Mouse (Mus musculus) E14TG2a.4 (cell line): ENCODE measurements at regions not wholly inside any gene's neighbourhood (a gene's known extent, or its start where the extent isn't known, plus 50 kb on each side); places are given as distances from the start of the nearest gene placed in this dataset.

Experiments used
- H3K27me3 ChIP-seq: 2 replicates; pipeline ENCODE4 v1.6.1; 2014; ENCODE audit warnings: low read length, control low read depth; ENCODE audit not compliant: insufficient read depth
- H3K36me3 ChIP-seq: 2 replicates; pipeline ENCODE4 v1.6.1; 2014; ENCODE audit warnings: low read length, control low read depth; ENCODE audit not compliant: insufficient read depth
- H3K4me1 ChIP-seq: replicated peaks from 2 replicates; pipeline ENCODE4 v1.6.1; 2014; ENCODE audit warnings: low read depth, low read length, control low read depth
- H3K4me3 ChIP-seq: replicated peaks from 2 replicates; pipeline ENCODE4 v1.5.1; 2014; ENCODE audit warnings: mild to moderate bottlenecking, low read length
- H3K9me3 ChIP-seq: 2 replicates; pipeline ENCODE4 v1.6.1; 2014; ENCODE audit warnings: low read length, control low read depth
- CTCF ChIP-seq: conservative IDR thresholded peaks from 2 replicates; pipeline ENCODE4 v1.5.1; 2014; ENCODE audit warnings: low read length
- NANOG ChIP-seq: IDR thresholded peaks from 2 replicates; pipeline ENCODE4 v1.6.1; 2014; ENCODE audit warnings: borderline replicate concordance, low read length, mixed read lengths
- POU5F1 ChIP-seq: IDR thresholded peaks from 2 replicates; pipeline ENCODE4 v1.6.1; 2014; ENCODE audit warnings: low read length, borderline replicate concordance

DNA sequence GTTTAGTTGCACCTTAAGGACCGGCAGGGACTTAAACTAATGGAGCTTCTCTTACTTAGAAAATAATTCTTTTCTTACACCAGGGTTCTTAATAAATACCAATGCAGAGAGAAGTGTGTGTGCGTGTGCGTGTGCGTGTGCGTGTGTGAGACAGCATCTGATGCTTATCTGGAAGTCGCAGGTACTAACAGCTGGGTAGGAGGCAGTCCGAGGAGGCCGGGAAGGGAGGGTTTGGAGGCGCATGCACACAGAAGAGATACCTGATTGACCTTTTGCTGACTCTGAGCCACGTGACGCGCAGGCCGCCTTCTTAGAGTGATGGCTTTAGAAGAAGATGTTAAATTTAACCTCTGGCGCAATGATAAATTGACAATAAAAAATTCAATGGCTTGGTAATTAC is 234.2 kb upstream of the Hnrnpa3 start:
- no peaks in the 10 kb centered on the region for H3K36me3 ChIP-seq
- no peaks in the 10 kb centered on the region for H3K27me3 ChIP-seq
- no peak overlapping the region for H3K4me3 ChIP-seq
- TF ChIP-seq NANOG (no peak), POU5F1 (no peak), CTCF (no peak)
- H3K9me3 ChIP-seq: no peaks in the 10 kb centered on the region
- H3K4me1 ChIP-seq: no peaks in the 10 kb centered on the region

DNA sequence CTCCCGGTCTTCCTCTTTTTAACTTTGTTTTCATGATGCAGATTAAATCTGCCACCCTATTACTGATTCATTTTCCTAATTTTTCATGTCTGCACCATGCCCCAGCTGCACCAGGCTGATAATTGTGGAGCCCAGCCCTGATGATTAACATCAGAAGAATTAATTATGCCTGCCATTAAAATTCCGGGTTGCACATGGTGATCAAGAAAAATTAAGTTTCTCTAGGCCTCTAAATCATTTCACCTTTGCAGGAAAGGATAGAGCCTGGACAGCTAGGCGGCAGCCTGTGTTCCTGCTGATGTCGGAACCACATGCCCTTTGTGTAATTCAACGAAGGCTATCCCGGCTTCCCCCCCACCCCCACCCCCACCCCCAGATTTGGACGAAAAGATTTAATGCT is 233.7 kb upstream of the Hnrnpa3 start:
- no peaks in the 10 kb centered on the region for H3K27me3 ChIP-seq

DNA sequence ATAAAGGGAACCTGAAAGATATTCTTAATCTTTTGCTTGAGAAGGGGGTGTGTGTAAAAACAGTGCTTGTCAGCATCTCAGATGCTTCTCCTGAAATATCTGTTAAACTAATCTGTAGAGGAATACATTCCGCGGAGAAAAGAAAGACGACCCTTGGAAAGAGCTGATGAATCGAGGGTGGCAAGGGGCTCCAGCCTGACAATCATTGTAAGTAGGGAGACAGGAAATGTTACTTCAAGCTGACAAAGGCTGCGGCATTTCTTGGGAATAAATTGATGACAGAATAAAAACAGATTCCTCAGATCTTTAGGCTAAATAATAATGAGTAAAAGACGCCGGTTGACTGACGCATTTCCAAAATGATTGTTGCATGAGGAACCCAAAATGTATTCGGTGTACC is 233.3 kb upstream of the Hnrnpa3 start:
- Histone ChIP-seq H3K27me3 (no peaks in the 10 kb centered on the region), H3K4me1 (no peaks in the 10 kb centered on the region), H3K36me3 (no peaks in the 10 kb centered on the region), H3K9me3 (no peaks in the 10 kb centered on the region), H3K4me3 (no peak overlapping the region)
- TF ChIP-seq NANOG (no peak), POU5F1 (no peak)

More for the DNA sequence above, 233.7 kb upstream of the Hnrnpa3 start:
- Histone ChIP-seq H3K4me3 (no peak overlapping the region), H3K4me1 (no peaks in the 10 kb centered on the region), H3K36me3 (no peaks in the 10 kb centered on the region), H3K9me3 (no peaks in the 10 kb centered on the region)
- no peak for TF ChIP-seq CTCF
- no peak for TF ChIP-seq POU5F1
- TF ChIP-seq NANOG: no peak

DNA sequence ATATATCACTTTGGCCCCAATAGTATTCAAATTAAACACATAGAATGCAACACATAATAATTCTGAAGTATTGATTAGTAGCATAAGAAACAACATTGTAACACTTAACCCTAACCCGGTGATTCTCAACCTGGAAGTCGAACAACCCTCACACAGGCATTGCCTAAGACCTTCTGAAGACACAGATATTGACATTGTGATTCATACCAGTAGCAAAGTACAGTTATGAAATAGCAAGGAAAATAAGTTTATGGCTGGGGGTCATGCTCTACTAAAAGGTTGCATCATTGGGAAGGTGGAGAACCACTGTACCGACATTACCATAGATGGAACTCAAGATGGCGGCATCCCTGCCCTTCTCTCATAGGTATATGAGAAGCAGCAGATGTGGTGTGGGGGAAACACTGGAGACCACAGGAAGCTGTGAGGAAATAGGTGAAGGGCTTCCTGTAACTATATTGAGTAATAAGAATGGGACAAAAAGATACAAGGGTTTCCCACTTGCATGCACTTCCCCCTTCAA is 231.1 kb upstream of the Hnrnpa3 start:
- H3K4me1 ChIP-seq: no peaks in the 10 kb centered on the region
- TF ChIP-seq NANOG (no peak), POU5F1 (no peak), CTCF (no peak)
- no peaks in the 10 kb centered on the region for H3K9me3 ChIP-seq
- no peaks in the 10 kb centered on the region for H3K27me3 ChIP-seq
- H3K36me3 ChIP-seq: no peaks in the 10 kb centered on the region
- H3K4me3 ChIP-seq: no peak overlapping the region

DNA sequence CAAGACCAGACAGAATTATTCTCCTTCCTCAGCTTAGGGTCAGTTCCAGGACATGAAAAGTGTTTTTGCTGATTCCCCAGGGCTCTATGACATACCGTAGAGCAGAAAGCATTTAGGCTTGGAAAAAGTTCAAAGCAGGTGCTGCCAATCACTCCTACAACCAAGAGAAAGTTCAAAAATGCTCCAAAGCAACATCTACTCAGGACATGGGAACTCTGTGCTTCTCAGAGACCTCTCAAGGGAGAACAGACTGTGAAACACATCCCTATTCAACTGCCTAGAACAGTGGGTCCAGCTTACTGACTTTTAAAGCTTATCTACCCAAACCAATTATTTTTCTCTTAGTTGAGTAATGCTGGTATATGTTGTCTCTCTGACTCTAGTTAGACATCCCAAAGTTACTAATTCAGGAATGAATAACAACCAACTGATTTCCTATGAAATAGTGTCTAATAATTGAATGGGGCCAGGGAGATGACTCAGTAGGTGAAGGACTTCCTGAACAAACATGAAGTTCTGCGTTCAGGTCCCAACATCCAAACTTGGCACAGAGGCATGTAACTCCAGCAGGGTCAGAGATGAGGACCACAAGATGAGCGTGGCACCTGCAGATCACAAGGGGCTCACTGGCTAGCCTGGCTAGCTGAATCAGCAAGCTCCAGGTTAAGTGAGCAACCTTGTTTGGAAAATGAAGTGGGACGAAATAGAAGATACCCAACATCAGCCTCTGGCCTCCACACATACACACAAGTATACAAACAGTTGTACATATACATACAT is 228.7 kb upstream of the Hnrnpa3 start:
- no peaks in the 10 kb centered on the region; the same call in 1 of the 2 replicates for H3K4me1 ChIP-seq
- H3K36me3 ChIP-seq: no peaks in the 10 kb centered on the region
- TF ChIP-seq NANOG (no peak), CTCF (no peak), POU5F1 (no peak)
- H3K27me3 ChIP-seq: no peaks in the 10 kb centered on the region
- H3K4me3 ChIP-seq: no peak overlapping the region
- H3K9me3 ChIP-seq: no peaks in the 10 kb centered on the region

DNA sequence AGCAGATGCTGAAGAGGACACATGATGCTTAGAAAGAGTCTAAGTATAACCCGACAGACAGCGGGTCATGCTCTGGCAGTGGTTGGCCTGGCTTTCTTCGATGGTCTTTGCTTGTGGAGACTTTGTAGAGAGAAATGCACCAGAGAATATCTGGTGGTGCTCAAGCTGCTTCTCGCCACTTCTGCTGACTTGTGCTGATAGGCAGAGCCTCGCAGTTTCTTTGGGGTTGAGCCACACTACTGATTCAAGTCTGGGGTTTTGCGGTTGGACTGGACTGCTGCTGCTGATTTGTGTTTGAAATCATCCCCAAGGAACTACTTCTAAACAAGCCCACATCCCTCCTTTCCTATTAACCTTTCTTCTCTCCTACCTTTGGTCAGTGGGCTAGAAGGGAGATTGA is 227.1 kb upstream of the Hnrnpa3 start:
- TF ChIP-seq POU5F1 (no peak), CTCF (no peak), NANOG (no peak)
- Histone ChIP-seq H3K4me3 (no peak overlapping the region), H3K9me3 (no peaks in the 10 kb centered on the region), H3K27me3 (no peaks in the 10 kb centered on the region), H3K4me1 (no peaks in the 10 kb centered on the region; the same call in 1 of the 2 replicates), H3K36me3 (no peaks in the 10 kb centered on the region)

DNA sequence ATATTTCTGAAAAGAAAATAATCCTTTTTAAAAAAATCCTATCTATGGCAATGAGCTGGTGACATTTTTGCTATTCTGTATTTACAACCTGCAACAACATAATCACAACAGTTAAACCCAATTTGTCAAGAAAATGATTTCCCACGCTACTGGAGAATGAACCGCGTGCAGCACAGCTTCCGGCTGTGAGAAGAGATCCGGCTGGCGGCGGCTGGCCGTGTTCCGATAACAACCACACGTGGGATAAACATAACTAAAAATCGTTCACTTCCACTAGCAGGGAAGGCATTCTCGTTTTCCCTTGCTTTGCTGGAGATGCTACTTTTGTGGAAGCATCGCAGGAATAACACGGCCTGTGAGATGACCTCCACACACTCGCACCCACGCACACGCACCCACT is 224.5 kb upstream of the Hnrnpa3 start:
- no peaks in the 10 kb centered on the region; the same call in 1 of the 2 replicates for H3K27me3 ChIP-seq
- H3K9me3 ChIP-seq: no peaks in the 10 kb centered on the region
- peak overlapping the region; percentile 39; the same call in 1 of the 2 replicates for H3K4me3 ChIP-seq
- no peaks in the 10 kb centered on the region for H3K36me3 ChIP-seq
- no peak for TF ChIP-seq NANOG
- TF ChIP-seq POU5F1: no peak
- TF ChIP-seq CTCF: no peak
- no peaks in the 10 kb centered on the region; the same call in 1 of the 2 replicates for H3K4me1 ChIP-seq

DNA sequence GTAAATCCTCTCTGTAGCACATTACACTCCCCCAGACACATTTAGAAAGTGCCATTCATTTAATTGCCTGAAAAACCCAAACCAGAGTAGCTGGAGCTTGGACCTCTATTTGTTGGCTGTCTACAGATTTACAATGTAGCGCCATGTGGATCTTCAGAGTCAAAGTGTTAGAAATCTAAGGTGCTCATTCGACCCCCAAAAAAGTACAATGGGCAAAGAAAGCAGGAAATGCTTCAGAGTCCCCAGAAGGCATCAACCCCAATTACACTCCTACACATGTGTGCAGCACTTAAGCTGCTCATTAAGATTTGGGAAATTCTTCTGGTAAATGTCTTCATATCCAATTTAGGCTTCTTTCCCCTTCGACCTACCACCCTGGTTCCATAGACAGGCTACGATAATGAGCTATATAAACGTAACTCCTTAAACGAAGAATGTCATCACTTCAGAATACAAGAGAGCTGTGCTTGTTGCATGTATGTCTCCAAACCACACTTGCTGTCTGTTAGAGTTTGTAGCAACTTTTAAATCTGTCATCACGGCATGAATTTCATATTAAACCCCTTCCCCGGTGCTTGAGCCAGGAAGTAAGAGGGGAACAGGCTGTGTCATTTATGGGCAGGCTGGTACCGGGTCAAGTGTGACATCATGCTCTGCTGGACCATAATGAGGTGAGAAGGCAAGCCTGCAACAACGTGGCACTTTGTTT is 219.4 kb upstream of the Hnrnpa3 start:
- Histone ChIP-seq H3K36me3 (no peaks in the 10 kb centered on the region), H3K27me3 (no peaks in the 10 kb centered on the region; the same call in 1 of the 2 replicates), H3K9me3 (no peaks in the 10 kb centered on the region), H3K4me3 (no peak overlapping the region), H3K4me1 (no peaks in the 10 kb centered on the region; the same call in 1 of the 2 replicates)
- TF ChIP-seq CTCF (no peak), POU5F1 (no peak), NANOG (no peak)

DNA sequence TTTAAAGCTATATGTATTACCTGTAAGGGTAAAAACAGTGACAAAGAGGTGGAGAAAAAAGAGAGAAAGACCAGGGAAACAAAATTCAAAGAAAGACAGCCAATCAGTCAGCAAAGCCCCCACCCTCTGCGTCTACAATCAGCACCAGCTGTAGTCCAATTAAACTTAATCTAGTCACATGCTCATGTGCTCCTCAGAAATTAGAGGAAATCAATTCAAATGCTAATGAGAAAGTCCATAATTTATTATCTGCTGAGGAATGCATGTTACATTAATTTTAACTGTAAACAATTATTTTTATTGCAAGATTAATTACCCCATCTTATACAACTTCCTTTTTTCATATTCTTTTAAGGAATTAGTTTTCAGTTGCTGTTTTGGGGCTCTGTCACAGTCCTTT is 216.4 kb upstream of the Hnrnpa3 start:
- H3K4me1 ChIP-seq: no peaks in the 10 kb centered on the region
- TF ChIP-seq POU5F1: no peak
- no peak for TF ChIP-seq CTCF
- no peak for TF ChIP-seq NANOG
- H3K4me3 ChIP-seq: no peak overlapping the region

More for the DNA sequence above, 216.4 kb upstream of the Hnrnpa3 start:
- no peaks in the 10 kb centered on the region; the same call in 1 of the 2 replicates for H3K27me3 ChIP-seq
- no peaks in the 10 kb centered on the region for H3K36me3 ChIP-seq
- no peaks in the 10 kb centered on the region for H3K9me3 ChIP-seq
